Mouse (Mus musculus): Measurements from ENCODE around the gene Zfp804b. TPM values are rescaled to one million over a fixed set of nuclear protein-coding genes. Genes with fewer than 3 reads are reported as not detected.

Gene Zfp804b
- polyA plus RNA-seq, 1 experiment: not detected

DNA sequence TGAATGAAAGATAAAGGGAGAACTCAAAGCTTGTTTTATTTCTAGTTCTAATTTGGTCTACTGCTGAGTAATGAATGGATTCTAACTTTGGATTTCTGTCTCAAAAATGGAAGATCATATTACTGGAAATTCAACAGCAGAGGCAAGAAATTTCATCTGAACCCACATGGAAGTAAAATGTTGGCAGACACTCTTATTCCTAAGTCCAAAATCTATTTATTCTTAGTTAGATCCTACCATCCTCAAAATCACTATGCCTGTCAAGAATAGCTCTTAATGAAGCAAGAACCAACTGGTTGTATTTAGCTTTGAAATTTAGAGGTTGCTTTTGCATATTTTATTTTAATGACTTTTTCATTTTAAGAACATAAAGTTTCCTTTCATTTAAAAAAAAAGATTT lies 473.6 kb downstream of the Zfp804b start:
- Histone ChIP-seq H3K4me3 (ENCODE audit: low read depth, low read length) (no peak overlapping the region), H3K27ac (ENCODE audit: insufficient read depth, low read length) (no peak overlapping the region), H3K9ac (ENCODE audit: low read depth, poor library complexity, severe bottlenecking) (no peak overlapping the region), H3K4me1 (ENCODE audit: control insufficient read depth, insufficient read depth, low read length) (no peaks in the 10 kb centered on the region), H3K27me3 (ENCODE audit: control insufficient read depth, insufficient read depth, low read length, poor library complexity, severe bottlenecking) (no peaks in the 10 kb centered on the region), H3K9me3 (replicated peaks; ENCODE audit: control insufficient read depth, insufficient read depth, low read length, poor library complexity, severe bottlenecking) (no peaks in the 10 kb centered on the region), H3K36me3 (ENCODE audit: control insufficient read depth, insufficient read depth, low read length, poor library complexity, severe bottlenecking) (no peaks in the 10 kb centered on the region)
- TF ChIP-seq POLR2A (IDR thresholded peaks at IDR 0.05; ENCODE audit: insufficient read depth, low read length): no peak
- TF ChIP-seq EP300 (IDR thresholded peaks at IDR 0.05; ENCODE audit: insufficient read depth, low read depth, low read length): no peak
- no peak for TF ChIP-seq CTCF (IDR thresholded peaks at IDR 0.05; ENCODE audit: low read depth, low read length)

DNA sequence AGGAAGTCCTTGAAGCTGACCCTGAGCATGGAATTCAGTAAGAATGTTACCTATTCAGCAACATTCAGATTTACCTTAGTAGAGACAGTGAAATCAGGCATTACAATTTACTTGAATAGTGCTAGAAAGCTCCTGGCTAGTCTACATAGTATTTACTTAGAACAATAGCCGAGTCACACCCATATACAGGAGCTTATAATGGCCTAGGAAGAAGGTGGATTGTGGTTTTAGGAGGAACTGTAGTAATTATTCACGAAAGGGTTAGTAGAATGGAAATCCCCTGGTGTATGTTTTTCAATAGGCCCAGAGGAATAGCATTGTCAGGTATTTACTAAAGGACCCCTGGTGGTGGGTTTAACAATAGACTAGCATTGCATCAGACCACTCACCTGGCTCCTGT lies 549.2 kb downstream of the Zfp804b start:
- Histone ChIP-seq H3K4me1 (ENCODE audit: control insufficient read depth, insufficient read depth, low read length) (no peaks in the 10 kb centered on the region), H3K4me3 (ENCODE audit: low read depth, low read length) (no peak overlapping the region), H3K9ac (ENCODE audit: low read depth, poor library complexity, severe bottlenecking) (no peak overlapping the region), H3K27me3 (ENCODE audit: control insufficient read depth, insufficient read depth, low read length, poor library complexity, severe bottlenecking) (no peaks in the 10 kb centered on the region; the same call in 1 of the 2 replicates), H3K9me3 (replicated peaks; ENCODE audit: control insufficient read depth, insufficient read depth, low read length, poor library complexity, severe bottlenecking) (peaks cover 11% of the 10 kb centered on the region), H3K27ac (ENCODE audit: insufficient read depth, low read length) (no peak overlapping the region), H3K36me3 (ENCODE audit: control insufficient read depth, insufficient read depth, low read length, poor library complexity, severe bottlenecking) (no peaks in the 10 kb centered on the region)
- TF ChIP-seq POLR2A (IDR thresholded peaks at IDR 0.05; ENCODE audit: insufficient read depth, low read length) (no peak), CTCF (IDR thresholded peaks at IDR 0.05; ENCODE audit: low read depth, low read length) (no peak), EP300 (IDR thresholded peaks at IDR 0.05; ENCODE audit: insufficient read depth, low read depth, low read length) (no peak)

DNA sequence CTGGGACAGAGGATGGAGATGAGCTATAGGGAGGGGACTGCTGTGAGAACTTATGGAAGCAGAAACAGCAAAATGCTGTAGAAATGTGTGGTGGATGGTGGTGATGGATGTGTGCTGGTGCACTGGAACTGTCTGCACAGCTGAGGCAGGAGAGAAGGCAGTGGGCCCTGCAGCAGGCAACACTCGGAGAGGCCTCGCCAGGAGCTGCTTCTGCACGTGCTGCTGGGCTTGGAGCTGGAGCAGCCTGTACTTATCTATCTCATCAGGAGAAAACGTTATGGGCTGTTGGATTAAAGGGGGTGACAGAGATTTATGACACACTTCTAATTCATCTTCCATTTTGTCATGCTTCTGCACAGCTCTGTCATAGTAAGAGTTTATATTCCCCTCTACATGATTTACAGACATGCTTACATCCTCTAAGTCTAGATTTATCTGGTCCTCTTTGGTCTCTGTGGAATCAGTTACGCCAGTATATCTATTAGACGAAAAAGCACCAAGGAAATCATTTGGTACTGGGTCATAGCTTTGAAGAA lies 575.1 kb downstream of the Zfp804b start:
- no peak overlapping the region for H3K27ac ChIP-seq (ENCODE audit: insufficient read depth, low read length)
- no peaks in the 10 kb centered on the region for H3K4me1 ChIP-seq (ENCODE audit: control insufficient read depth, insufficient read depth, low read length)
- no peaks in the 10 kb centered on the region for H3K36me3 ChIP-seq (ENCODE audit: control insufficient read depth, insufficient read depth, low read length, poor library complexity, severe bottlenecking)
- H3K9me3 ChIP-seq (replicated peaks; ENCODE audit: control insufficient read depth, insufficient read depth, low read length, poor library complexity, severe bottlenecking): no peaks in the 10 kb centered on the region
- no peak overlapping the region for H3K9ac ChIP-seq (ENCODE audit: low read depth, poor library complexity, severe bottlenecking)
- H3K27me3 ChIP-seq (ENCODE audit: control insufficient read depth, insufficient read depth, low read length, poor library complexity, severe bottlenecking): no peaks in the 10 kb centered on the region; the same call in 1 of the 2 replicates
- TF ChIP-seq EP300 (IDR thresholded peaks at IDR 0.05; ENCODE audit: insufficient read depth, low read depth, low read length) (no peak), CTCF (IDR thresholded peaks at IDR 0.05; ENCODE audit: low read depth, low read length) (no peak), POLR2A (IDR thresholded peaks at IDR 0.05; ENCODE audit: insufficient read depth, low read length) (no peak)
- H3K4me3 ChIP-seq (ENCODE audit: low read depth, low read length): no peak overlapping the region

Other genes starting within 250 kb of the Zfp804b start
- gene Tex47, start 40.6 kb downstream of the Zfp804b start, polyA plus RNA-seq (2011; ENCODE audit: insufficient read depth, insufficient read length, low read depth, missing spikeins): not detected in 2 replicates